Comparison of ENCODE assay signal across 8 mouse cellular contexts in the genomic region with DNA sequence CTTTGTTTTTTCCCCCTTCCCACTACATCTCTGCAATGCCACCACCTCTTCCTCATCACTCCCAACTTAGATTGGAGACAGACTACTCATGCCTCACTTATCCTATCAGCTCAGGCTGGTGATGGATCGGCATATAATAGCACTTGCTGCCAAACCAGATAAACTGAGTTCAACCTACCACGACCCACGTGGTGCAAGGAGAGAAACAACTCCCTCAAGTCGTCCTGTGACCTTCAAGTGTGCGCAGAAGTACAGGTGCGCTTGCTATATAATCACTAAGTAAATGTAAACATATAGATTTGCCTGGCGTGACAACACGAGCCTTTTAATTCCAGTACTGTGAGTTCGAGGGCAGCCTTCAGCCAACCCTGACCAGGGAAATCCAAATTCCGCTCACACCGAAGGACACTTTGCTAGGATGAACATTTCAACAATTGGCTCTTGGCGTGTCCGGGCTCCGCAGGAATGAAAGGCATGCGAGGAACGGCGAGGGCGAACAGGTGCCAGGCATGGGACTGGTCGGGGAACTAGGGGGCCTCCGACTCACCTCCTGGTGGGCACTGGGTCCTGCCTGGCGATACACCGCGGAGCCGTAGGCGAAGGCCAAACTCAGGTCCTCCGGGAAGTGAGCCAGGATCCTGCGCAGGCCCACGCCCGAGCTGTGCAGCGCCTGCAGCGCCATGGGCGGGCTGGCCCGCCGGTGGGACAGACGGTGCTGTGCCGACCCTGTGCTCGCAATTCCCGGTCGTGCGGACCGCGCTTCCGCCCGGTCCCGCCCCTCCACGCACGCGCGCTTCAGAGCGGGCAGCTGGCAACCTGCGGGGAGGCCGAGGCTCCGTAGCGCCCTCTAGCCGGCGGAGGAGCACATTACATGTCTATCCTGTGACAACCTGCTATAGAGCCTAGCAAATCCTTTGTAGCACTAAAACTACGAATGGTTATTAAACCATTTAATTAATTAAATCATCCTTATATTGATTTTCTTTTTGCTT. TPM values are rescaled to one million over a fixed set of nuclear protein-coding genes. Genes with fewer than 3 reads are reported as not detected.
A peak's percentile ranks its signal among the peaks of the same experiment; 100 is the strongest.
DNase-seq lines count a peak whose midpoint lies in the region; ATAC-seq lines count a peak whose summit lies in the region.

A gene (minus strand): TSS at position 774 of the 992 bp plus-strand sequence.

- peak within 1 kb of the TSS; percentile 90 for H3K4me3 ChIP-seq in lung, embryonic 16.5 days (ENCODE audit: low read length)

- peak; percentile 93 for DNase-seq in NIH3T3 (ENCODE audit: low read depth)
- peak; percentile 86 for DNase-seq in cerebellum, adult 9-10 months
- DNase-seq in layer of hippocampus, adult 9-11 months: peak; percentile 80
- peak; percentile 66 for DNase-seq in ovary, adult 18-20 months (ENCODE audit: low spot score)
- peak; percentile 89 for DNase-seq in thymus, postnatal 0 days (ENCODE audit: low spot score)

- no peaks in the 10 kb centered on the region for H3K27me3 ChIP-seq in lung, embryonic 16.5 days (ENCODE audit: control insufficient read depth, insufficient read depth, low read depth, low read length)

- H3K27ac ChIP-seq in lung, embryonic 16.5 days (ENCODE audit: low read length): peak within 1 kb of the TSS; percentile 69; the same call in 1 of the 2 replicates

- under 1% methylated on average over 54 of the region's 57 CpGs for WGBS in lung, embryonic 16.5 days

- H3K36me3 ChIP-seq in lung, embryonic 16.5 days (ENCODE audit: control insufficient read depth, insufficient read depth, low read length): peaks cover 12% of the 10 kb centered on the region; the same call in 1 of the 2 replicates

- peak; percentile 94 for ATAC-seq in frontal cortex, adult (ENCODE audit: low TSS enrichment)
- peak; percentile 95 to 97 for ATAC-seq in hematopoietic stem cell, adult 5-6 weeks (replicated peaks in 1 of 2; ENCODE audit: insufficient read depth in 1 of 2, low FRiP score in 2 of 2, low TSS enrichment in 1 of 2, low read depth in 1 of 2, poor library complexity in 2 of 2, severe bottlenecking in 2 of 2)
- ATAC-seq in lung, embryonic 16.5 days (ENCODE audit: low read depth): peak; percentile 95

- H3K9ac ChIP-seq in lung, embryonic 16.5 days (ENCODE audit: low read length): peak within 1 kb of the TSS; percentile 87

- H3K4me1 ChIP-seq in lung, embryonic 16.5 days (replicated peaks; ENCODE audit: control insufficient read depth, insufficient read depth, low read length): peaks cover 11% of the 10 kb centered on the region

- peak within 1 kb of the TSS; percentile 73 for H3K4me2 ChIP-seq in lung, embryonic 16.5 days (ENCODE audit: low read depth, low read length)

- H3K9me3 ChIP-seq in lung, embryonic 16.5 days (ENCODE audit: control insufficient read depth, low read length): no peaks in the 10 kb centered on the region

RNA-seq across cellular contexts. Expression of the gene that starts here (rescaled TPM):
- total RNA-seq in hematopoietic stem cell, adult 5-6 weeks (2017): 31.2 and 53.1 TPM in 2 replicates
- 52.4 and 54.7 TPM in 2 replicates for polyA plus RNA-seq in lung, embryonic 16.5 days (2015; fragmentation: Nextera tagmentation; extraction: Ambion mirVana)
- 58.2 and 58.8 TPM in 2 replicates for polyA plus RNA-seq in thymus, postnatal 0 days (2015; fragmentation: Nextera tagmentation; extraction: Ambion mirVana)

Comparison
In these comparisons a context has a peak if more than half of its experiments do, and no peak if none do; other contexts are left out.
1. Peak in every context shown above with its lines: DNase-seq, ATAC-seq, H3K4me3 ChIP-seq and H3K27ac ChIP-seq.